Mouse (Mus musculus) adrenal gland, adult 10 weeks (tissue): ENCODE data around the gene Gm8220. TPM values are rescaled to one million over a fixed set of nuclear protein-coding genes. Genes with fewer than 3 reads are reported as not detected.

ENCODE experiments used
- polyA plus RNA-seq: library from polyadenylated mRNA; stranded (reverse); fragments of 350-450 nt; fragmentation: Illumina TruSeq; extraction: RNeasy Lipid Tissue Mini Kit (QIAGEN cat#74804); gene quantifications from one replicate; pipeline ENCODE4 v1.2.3, GENCODE M21; 2014; ENCODE audit warnings: low read depth, low replicate concordance

Gene Gm8220
- polyA plus RNA-seq: not detected

DNA sequence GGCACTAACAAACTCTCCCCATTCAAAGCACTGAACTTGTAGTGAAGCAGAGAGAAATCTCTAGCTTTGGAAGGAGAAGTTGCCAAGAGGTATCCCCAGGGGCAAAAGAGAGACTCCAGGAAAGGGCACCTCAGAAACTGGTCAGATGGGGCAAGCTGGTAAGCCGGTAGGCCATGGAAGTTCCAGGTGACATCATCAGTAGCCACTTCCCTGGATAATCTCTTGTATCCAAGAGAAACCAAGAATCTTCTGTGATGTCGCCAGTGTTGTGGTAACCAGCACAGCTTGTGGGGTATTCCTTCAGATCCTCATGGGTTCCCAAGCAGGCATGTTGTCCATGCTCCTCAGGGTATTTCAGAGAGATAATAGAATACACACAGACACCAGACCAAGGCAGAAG, at the start of gene Gm8220:
Gm8220 (plus strand) TSS at position 301 of the 400 bp plus-strand sequence.

DNA sequence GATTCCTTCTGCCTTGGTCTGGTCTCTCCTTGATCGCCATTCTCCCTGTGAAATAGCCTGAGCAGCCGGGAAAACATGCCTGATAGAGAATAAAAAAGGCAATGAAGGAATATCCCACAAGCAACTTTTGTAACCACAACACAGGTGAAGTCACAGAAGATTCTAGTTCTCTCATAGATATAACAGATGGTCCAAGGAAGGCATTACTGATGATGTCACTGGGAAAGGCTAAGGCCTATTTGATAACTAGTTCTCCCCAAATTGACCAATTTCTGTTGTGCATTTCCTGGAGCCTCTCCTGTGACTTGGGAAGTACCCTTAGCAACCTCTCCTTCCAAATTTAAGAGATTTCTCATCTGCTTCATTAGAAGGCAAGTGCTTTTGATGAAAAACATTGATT, 53.1 kb downstream of the Gm8220 start, which contains the start of gene Gm5930:
Gm5930 (minus strand) TSS at position 101 of the 400 bp plus-strand sequence.

Other genes starting within 250 kb of the Gm8220 start
- gene Ear2, start 182.9 kb upstream of the Gm8220 start, polyA plus RNA-seq: 6.2 TPM
- gene Gm3327, start 161.7 kb upstream of the Gm8220 start, polyA plus RNA-seq: not detected
- not detected for gene Gm8212, start 87.9 kb upstream of the Gm8220 start, polyA plus RNA-seq
- not detected for gene 4930503E14Rik, start 72.3 kb upstream of the Gm8220 start, polyA plus RNA-seq
- gene Gm5930, start 53.0 kb downstream of the Gm8220 start, polyA plus RNA-seq: not detected
- gene Gm8229, start 79.8 kb downstream of the Gm8220 start, polyA plus RNA-seq: not detected
- not detected for gene Gm3371, start 125.1 kb downstream of the Gm8220 start, polyA plus RNA-seq
- not detected for gene Gm8232, start 148.1 kb downstream of the Gm8220 start, polyA plus RNA-seq
- gene BC061237, start 206.9 kb downstream of the Gm8220 start, polyA plus RNA-seq: not detected
- gene Gm17093, start 232.7 kb downstream of the Gm8220 start, polyA plus RNA-seq: not detected